Mouse (Mus musculus) MEL (cell line): ENCODE measurements at regions not wholly inside any gene's neighbourhood (a gene's known extent, or its start where the extent isn't known, plus 50 kb on each side); places are given as distances from the start of the nearest gene placed in this dataset.

Source experiments
- DNase-seq: peaks from one replicate; pipeline ENCODE4 v3.0.0; 2011; ENCODE audit warnings: low read depth, low spot score
- H3K27ac ChIP-seq: 2 replicates; pipeline ENCODE4 v1.5.1; 2012; ENCODE audit warnings: low read depth, mild to moderate bottlenecking, control low read depth, low read length, moderate library complexity; ENCODE audit not compliant: control insufficient read depth
- H3K27me3 ChIP-seq, 2 experiments: fragments of 150-350 bp in 1 of 2; sonication (generic) in 1 of 2; 2 replicates each; pipeline ENCODE4 v1.6.1; 2012; ENCODE audit warnings: low read length in 2 of 2, mild to moderate bottlenecking in 2 of 2, improper control_type of control experiment in 1 of 2, moderate library complexity in 1 of 2; ENCODE audit not compliant: insufficient read depth in 2 of 2, control insufficient read depth in 1 of 2
- H3K36me3 ChIP-seq, 2 experiments: 2 replicates each; pipeline ENCODE4 v1.6.1; 2012 to 2014; ENCODE audit warnings: low read length in 2 of 2, improper control_type of control experiment in 1 of 2, inconsistent platforms in 1 of 2, mild to moderate bottlenecking in 1 of 2; ENCODE audit not compliant: insufficient read depth in 2 of 2, control insufficient read depth in 1 of 2
- H3K4me1 ChIP-seq, 2 experiments: fragments of 150-350 bp in 1 of 2; sonication (generic) in 1 of 2; 2 replicates each; pipeline ENCODE4 v1.6.1; 2012; ENCODE audit warnings: low read length in 2 of 2, improper control_type of control experiment in 1 of 2, mild to moderate bottlenecking in 1 of 2; ENCODE audit not compliant: insufficient read depth in 2 of 2, control insufficient read depth in 1 of 2
- H3K4me3 ChIP-seq, 2 experiments: fragments of 150-350 bp in 1 of 2; sonication (generic) in 1 of 2; 2 replicates each; pipeline ENCODE4 v1.5.1; 2012; ENCODE audit warnings: low read depth in 2 of 2, low read length in 2 of 2, mild to moderate bottlenecking in 2 of 2, moderate library complexity in 2 of 2, control low read depth in 1 of 2, improper control_type of control experiment in 1 of 2; ENCODE audit not compliant: control insufficient read depth in 1 of 2, insufficient read depth in 1 of 2
- H3K79me2 ChIP-seq: 2 replicates; pipeline ENCODE4 v1.6.1; 2012; ENCODE audit warnings: mild to moderate bottlenecking, low read length, moderate library complexity; ENCODE audit not compliant: control insufficient read depth, poor library complexity, insufficient read depth
- H3K9ac ChIP-seq: 2 replicates; pipeline ENCODE4 v1.6.1; 2012; ENCODE audit warnings: low read depth, mild to moderate bottlenecking, control low read depth, low read length, moderate library complexity; ENCODE audit not compliant: control insufficient read depth, poor library complexity, severe bottlenecking
- H3K9me3 ChIP-seq: fragments of 150-350 bp; sonication (generic); replicated peaks from 2 replicates; pipeline ENCODE4 v1.6.1; 2012; ENCODE audit warnings: mild to moderate bottlenecking, low read length, improper control_type of control experiment, moderate library complexity; ENCODE audit not compliant: insufficient read depth
- CHD1 ChIP-seq: IDR thresholded peaks from 2 replicates; pipeline ENCODE4 v1.6.1; 2012; ENCODE audit warnings: low read depth, mild to moderate bottlenecking, inconsistent platforms, low read length, improper control_type of control experiment
- CTCF ChIP-seq, 3 experiments: IDR thresholded peaks in 2 of 3; conservative IDR thresholded peaks in 1 of 3; 2 replicates each; pipeline ENCODE4 v1.5.1; 2011 to 2012; ENCODE audit warnings: low read length in 3 of 3, low read depth in 2 of 3, mild to moderate bottlenecking in 2 of 3, improper control_type of control experiment in 1 of 3, inconsistent platforms in 1 of 3, mixed read lengths in 1 of 3, moderate library complexity in 1 of 3; ENCODE audit not compliant: control insufficient read depth in 1 of 3, insufficient read depth in 1 of 3, poor library complexity in 1 of 3, severe bottlenecking in 1 of 3
- E2F4 ChIP-seq: IDR thresholded peaks from 2 replicates; pipeline ENCODE4 v1.6.1; 2011; ENCODE audit warnings: low read depth, low read length, improper control_type of control experiment, borderline replicate concordance
- ELF1 ChIP-seq: IDR thresholded peaks from 2 replicates; pipeline ENCODE4 v1.6.1; 2014; ENCODE audit warnings: low read depth, mild to moderate bottlenecking, inconsistent platforms, low read length, improper control_type of control experiment, moderate library complexity
- EP300 ChIP-seq, 2 experiments: IDR thresholded peaks; 2 replicates each; pipeline ENCODE4 v1.6.1; 2011; ENCODE audit warnings: improper control_type of control experiment in 2 of 2, low read length in 2 of 2, low read depth in 1 of 2, mild to moderate bottlenecking in 1 of 2
- ETS1 ChIP-seq: IDR thresholded peaks from 2 replicates; pipeline ENCODE4 v1.6.1; 2012; ENCODE audit warnings: low read depth, mild to moderate bottlenecking, inconsistent platforms, low read length, improper control_type of control experiment, moderate library complexity
- GATA1 ChIP-seq: IDR thresholded peaks from 2 replicates; pipeline ENCODE4 v1.6.1; 2011; ENCODE audit warnings: low read depth, low read length, improper control_type of control experiment
- HCFC1 ChIP-seq: IDR thresholded peaks from 2 replicates; pipeline ENCODE4 v1.6.1; 2012; ENCODE audit warnings: low read depth, mild to moderate bottlenecking, inconsistent platforms, low read length, improper control_type of control experiment, moderate library complexity
- JUND ChIP-seq: IDR thresholded peaks from 2 replicates; pipeline ENCODE4 v1.6.1; 2011; ENCODE audit warnings: low read depth, mild to moderate bottlenecking, improper control_type of control experiment, low read length
- MAFK ChIP-seq: IDR thresholded peaks from 2 replicates; pipeline ENCODE4 v1.6.1; 2011; ENCODE audit warnings: low read depth, mild to moderate bottlenecking, low read length, improper control_type of control experiment, borderline replicate concordance
- MEF2A ChIP-seq: IDR thresholded peaks from 2 replicates; pipeline ENCODE4 v1.6.1; 2014; ENCODE audit warnings: low read depth, mild to moderate bottlenecking, inconsistent platforms, low read length, improper control_type of control experiment; ENCODE audit not compliant: poor library complexity, insufficient replicate concordance, severe bottlenecking; ENCODE audit errors: extremely low read depth
- MXI1 ChIP-seq: IDR thresholded peaks from 2 replicates; pipeline ENCODE4 v1.6.1; 2011; ENCODE audit warnings: mild to moderate bottlenecking, low read depth, low read length, improper control_type of control experiment
- MYC ChIP-seq: IDR thresholded peaks from 2 replicates; pipeline ENCODE4 v1.6.1; 2011; ENCODE audit warnings: low read depth, mild to moderate bottlenecking, low read length, improper control_type of control experiment, moderate library complexity
- NRF1 ChIP-seq: IDR thresholded peaks from 2 replicates; pipeline ENCODE4 v1.6.1; 2014; ENCODE audit warnings: low read depth, mild to moderate bottlenecking, inconsistent platforms, low read length, improper control_type of control experiment, moderate library complexity; ENCODE audit not compliant: poor library complexity, insufficient read depth, severe bottlenecking
- POLR2AphosphoS2 ChIP-seq: IDR thresholded peaks from 2 replicates; pipeline ENCODE4 v1.6.1; 2011; ENCODE audit warnings: low read length, improper control_type of control experiment
- RAD21 ChIP-seq: IDR thresholded peaks from 2 replicates; pipeline ENCODE4 v1.6.1; 2011; ENCODE audit warnings: mild to moderate bottlenecking, low read depth, low read length, improper control_type of control experiment
- SIN3A ChIP-seq: IDR thresholded peaks from 2 replicates; pipeline ENCODE4 v1.6.1; 2012; ENCODE audit warnings: low read length, improper control_type of control experiment, inconsistent platforms
- TBP ChIP-seq: IDR thresholded peaks from 2 replicates; pipeline ENCODE4 v1.8.0; 2011; ENCODE audit warnings: low read depth, low read length, improper control_type of control experiment
- TCF12 ChIP-seq: IDR thresholded peaks from 2 replicates; pipeline ENCODE4 v1.6.1; 2014; ENCODE audit warnings: low read depth, mild to moderate bottlenecking, inconsistent platforms, low read length, improper control_type of control experiment, moderate library complexity
- ZKSCAN1 ChIP-seq: IDR thresholded peaks from 2 replicates; pipeline ENCODE4 v1.6.1; 2012; ENCODE audit warnings: low read depth, mild to moderate bottlenecking, inconsistent platforms, low read length, improper control_type of control experiment, moderate library complexity
- ZNF384 ChIP-seq: IDR thresholded peaks from 2 replicates; pipeline ENCODE4 v1.6.1; 2012; ENCODE audit warnings: low read depth, mild to moderate bottlenecking, inconsistent platforms, low read length, improper control_type of control experiment

DNA sequence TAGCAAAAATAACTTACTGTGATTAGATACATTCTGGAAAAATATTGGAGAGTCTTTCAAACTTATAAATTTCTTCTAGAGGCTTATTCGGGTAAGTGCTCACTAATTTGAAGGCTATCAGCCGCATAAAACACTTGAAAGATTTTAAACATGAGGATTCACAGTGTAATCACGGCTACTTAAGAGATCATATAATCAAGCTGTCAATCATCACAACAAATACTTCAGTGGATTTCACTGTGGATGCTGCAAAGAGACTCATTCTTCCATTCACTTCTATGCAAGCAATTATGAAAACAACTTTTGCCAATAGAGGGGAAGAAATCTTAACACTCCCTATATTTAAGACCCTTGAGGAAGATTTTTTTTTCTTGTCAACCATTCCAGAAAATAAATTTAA, 736.2 kb upstream of the Pabpc4l start:
- Histone ChIP-seq H3K27ac (no peak overlapping the region), H3K4me3 (no peak overlapping the region), H3K4me1 (peaks cover 0 to 4% of the 10 kb centered on the region in 2 experiments; a peak in 2 of 4 replicates), H3K79me2 (no peaks in the 10 kb centered on the region), H3K9me3 (no peaks in the 10 kb centered on the region), H3K9ac (no peak overlapping the region), H3K27me3 (no peaks in the 10 kb centered on the region), H3K36me3 (no peaks in the 10 kb centered on the region; a peak in 1 of 4 replicates)
- DNase-seq: no peak
- TF ChIP-seq CTCF (IDR thresholded peaks at IDR 0.05 in 2 of 3, conservative IDR thresholded peaks at IDR 0.05 in 1 of 3; ENCODE audit: control insufficient read depth in 1 of 3, insufficient read depth in 1 of 3, low read depth in 2 of 3, low read length in 3 of 3, poor library complexity in 1 of 3, severe bottlenecking in 1 of 3) (no peak), CHD1 (no peak), MXI1 (no peak), ZKSCAN1 (no peak), RAD21 (no peak), ELF1 (no peak), POLR2AphosphoS2 (no peak)

DNA sequence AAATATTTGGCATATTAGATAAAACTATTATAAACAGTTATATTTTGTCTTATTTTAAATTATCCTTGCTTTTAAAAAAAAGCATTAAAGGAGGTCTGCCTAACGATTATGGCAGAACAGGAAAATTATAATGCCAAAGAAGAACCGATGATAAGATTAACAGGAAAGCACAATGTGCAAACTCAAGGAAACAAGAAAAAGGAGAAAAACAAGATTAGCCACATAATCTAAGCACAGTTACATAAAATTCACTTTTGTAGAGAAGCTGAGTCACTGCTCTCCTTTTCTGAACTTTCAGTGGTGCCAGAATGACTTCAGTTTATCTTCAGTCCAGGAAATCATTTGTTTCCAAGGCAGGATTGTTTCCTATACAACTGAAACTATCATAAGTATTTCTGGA, 734.7 kb upstream of the Pabpc4l start:
- H3K9ac ChIP-seq: no peak overlapping the region
- peak; percentile 8 for DNase-seq
- H3K36me3 ChIP-seq: no peaks in the 10 kb centered on the region; a peak in 1 of 4 replicates
- no peak overlapping the region for H3K27ac ChIP-seq
- H3K4me3 ChIP-seq: no peak overlapping the region
- H3K9me3 ChIP-seq: no peaks in the 10 kb centered on the region
- H3K4me1 ChIP-seq: peaks cover 0 to 4% of the 10 kb centered on the region in 2 experiments; a peak in 2 of 4 replicates
- H3K79me2 ChIP-seq: no peaks in the 10 kb centered on the region
- no peaks in the 10 kb centered on the region for H3K27me3 ChIP-seq
- TF ChIP-seq CTCF (IDR thresholded peaks at IDR 0.05 in 2 of 3, conservative IDR thresholded peaks at IDR 0.05 in 1 of 3; ENCODE audit: control insufficient read depth in 1 of 3, insufficient read depth in 1 of 3, low read depth in 2 of 3, low read length in 3 of 3, poor library complexity in 1 of 3, severe bottlenecking in 1 of 3) (no peak), TCF12 (peak; percentile 58; the same call in 1 of the 2 replicates), HCFC1 (no peak), MEF2A (no peak), ZNF384 (no peak), MAFK (0 out of 2 replicates have a peak, but pooled peaks have one; percentile 15), JUND (no peak), E2F4 (no peak), TBP (no peak), MYC (no peak), EP300 (IDR thresholded peaks at IDR 0.05; ENCODE audit: low read depth in 1 of 2, low read length in 2 of 2) (peak; percentile 33 to 75; a peak in 1 of 4 replicates), SIN3A (no peak), ELF1 (no peak), ETS1 (peak; percentile 47), GATA1 (peak; percentile 32; the same call in 1 of the 2 replicates), NRF1 (no peak)
